Mouse (Mus musculus) MEL (cell line): ENCODE measurements around the gene Fbxl15. TPM values are rescaled to one million over a fixed set of nuclear protein-coding genes. Genes with fewer than 3 reads are reported as not detected.

ENCODE experiments used
- DNase-seq: peaks from one replicate; pipeline ENCODE4 v3.0.0; 2011; ENCODE audit warnings: low read depth, low spot score
- H3K27ac ChIP-seq: 2 replicates; pipeline ENCODE4 v1.5.1; 2012; ENCODE audit warnings: low read depth, mild to moderate bottlenecking, control low read depth, low read length, moderate library complexity; ENCODE audit not compliant: control insufficient read depth
- H3K27me3 ChIP-seq, 2 experiments: fragments of 150-350 bp in 1 of 2; sonication (generic) in 1 of 2; 2 replicates each; pipeline ENCODE4 v1.6.1; 2012; ENCODE audit warnings: low read length in 2 of 2, mild to moderate bottlenecking in 2 of 2, improper control_type of control experiment in 1 of 2, moderate library complexity in 1 of 2; ENCODE audit not compliant: insufficient read depth in 2 of 2, control insufficient read depth in 1 of 2
- H3K36me3 ChIP-seq, 2 experiments: 2 replicates each; pipeline ENCODE4 v1.6.1; 2012 to 2014; ENCODE audit warnings: low read length in 2 of 2, improper control_type of control experiment in 1 of 2, inconsistent platforms in 1 of 2, mild to moderate bottlenecking in 1 of 2; ENCODE audit not compliant: insufficient read depth in 2 of 2, control insufficient read depth in 1 of 2
- H3K4me1 ChIP-seq, 2 experiments: fragments of 150-350 bp in 1 of 2; sonication (generic) in 1 of 2; 2 replicates each; pipeline ENCODE4 v1.6.1; 2012; ENCODE audit warnings: low read length in 2 of 2, improper control_type of control experiment in 1 of 2, mild to moderate bottlenecking in 1 of 2; ENCODE audit not compliant: insufficient read depth in 2 of 2, control insufficient read depth in 1 of 2
- H3K4me3 ChIP-seq, 2 experiments: fragments of 150-350 bp in 1 of 2; sonication (generic) in 1 of 2; 2 replicates each; pipeline ENCODE4 v1.5.1; 2012; ENCODE audit warnings: low read depth in 2 of 2, low read length in 2 of 2, mild to moderate bottlenecking in 2 of 2, moderate library complexity in 2 of 2, control low read depth in 1 of 2, improper control_type of control experiment in 1 of 2; ENCODE audit not compliant: control insufficient read depth in 1 of 2, insufficient read depth in 1 of 2
- H3K79me2 ChIP-seq: 2 replicates; pipeline ENCODE4 v1.6.1; 2012; ENCODE audit warnings: mild to moderate bottlenecking, low read length, moderate library complexity; ENCODE audit not compliant: control insufficient read depth, poor library complexity, insufficient read depth
- H3K9ac ChIP-seq: 2 replicates; pipeline ENCODE4 v1.6.1; 2012; ENCODE audit warnings: low read depth, mild to moderate bottlenecking, control low read depth, low read length, moderate library complexity; ENCODE audit not compliant: control insufficient read depth, poor library complexity, severe bottlenecking
- H3K9me3 ChIP-seq: fragments of 150-350 bp; sonication (generic); replicated peaks from 2 replicates; pipeline ENCODE4 v1.6.1; 2012; ENCODE audit warnings: mild to moderate bottlenecking, low read length, improper control_type of control experiment, moderate library complexity; ENCODE audit not compliant: insufficient read depth
- BHLHE40 ChIP-seq: IDR thresholded peaks from 2 replicates; pipeline ENCODE4 v1.6.1; 2012; ENCODE audit warnings: low read depth, mild to moderate bottlenecking, inconsistent platforms, low read length, improper control_type of control experiment, borderline replicate concordance
- CTCF ChIP-seq, 3 experiments: IDR thresholded peaks in 2 of 3; conservative IDR thresholded peaks in 1 of 3; 2 replicates each; pipeline ENCODE4 v1.5.1; 2011 to 2012; ENCODE audit warnings: low read length in 3 of 3, low read depth in 2 of 3, mild to moderate bottlenecking in 2 of 3, improper control_type of control experiment in 1 of 3, inconsistent platforms in 1 of 3, mixed read lengths in 1 of 3, moderate library complexity in 1 of 3; ENCODE audit not compliant: control insufficient read depth in 1 of 3, insufficient read depth in 1 of 3, poor library complexity in 1 of 3, severe bottlenecking in 1 of 3
- ETS1 ChIP-seq: IDR thresholded peaks from 2 replicates; pipeline ENCODE4 v1.6.1; 2012; ENCODE audit warnings: low read depth, mild to moderate bottlenecking, inconsistent platforms, low read length, improper control_type of control experiment, moderate library complexity
- KAT2A ChIP-seq: conservative IDR thresholded peaks from 2 replicates; pipeline ENCODE4 v1.6.1; 2012; ENCODE audit warnings: low read depth, low read length, improper control_type of control experiment, inconsistent platforms
- MAZ ChIP-seq: IDR thresholded peaks from 2 replicates; pipeline ENCODE4 v1.6.1; 2012; ENCODE audit warnings: low read depth, mild to moderate bottlenecking, inconsistent platforms, low read length, improper control_type of control experiment
- MYB ChIP-seq: IDR thresholded peaks from 2 replicates; pipeline ENCODE4 v1.6.1; 2011; ENCODE audit warnings: mild to moderate bottlenecking, low read depth, low read length, improper control_type of control experiment
- NRF1 ChIP-seq: IDR thresholded peaks from 2 replicates; pipeline ENCODE4 v1.6.1; 2014; ENCODE audit warnings: low read depth, mild to moderate bottlenecking, inconsistent platforms, low read length, improper control_type of control experiment, moderate library complexity; ENCODE audit not compliant: poor library complexity, insufficient read depth, severe bottlenecking
- POLR2A ChIP-seq, 2 experiments: IDR thresholded peaks; 2 replicates each; pipeline ENCODE4 v1.6.1; 2011 to 2012; ENCODE audit warnings: low read length in 2 of 2, mild to moderate bottlenecking in 2 of 2, control low read depth in 1 of 2, improper control_type of control experiment in 1 of 2, low read depth in 1 of 2, moderate library complexity in 1 of 2; ENCODE audit not compliant: control insufficient read depth in 1 of 2, insufficient read depth in 1 of 2, poor library complexity in 1 of 2
- POLR2AphosphoS2 ChIP-seq: IDR thresholded peaks from 2 replicates; pipeline ENCODE4 v1.6.1; 2011; ENCODE audit warnings: low read length, improper control_type of control experiment
- TAL1 ChIP-seq: IDR thresholded peaks from 2 replicates; pipeline ENCODE4 v1.6.1; 2012; ENCODE audit warnings: mild to moderate bottlenecking, inconsistent platforms, low read length, moderate library complexity, mixed read lengths
- UBTF ChIP-seq: IDR thresholded peaks from 2 replicates; pipeline ENCODE4 v1.6.1; 2012; ENCODE audit warnings: low read depth, mild to moderate bottlenecking, inconsistent platforms, low read length, improper control_type of control experiment, moderate library complexity, borderline replicate concordance; ENCODE audit not compliant: insufficient read depth
- USF1 ChIP-seq: IDR thresholded peaks from 2 replicates; pipeline ENCODE4 v1.6.1; 2014; ENCODE audit warnings: low read depth, mild to moderate bottlenecking, inconsistent platforms, low read length, improper control_type of control experiment, moderate library complexity
- USF2 ChIP-seq, 2 experiments: IDR thresholded peaks; 2 replicates each; pipeline ENCODE4 v1.6.1; 2011 to 2012; ENCODE audit warnings: improper control_type of control experiment in 2 of 2, low read length in 2 of 2, borderline replicate concordance in 1 of 2, inconsistent platforms in 1 of 2, low read depth in 1 of 2, mild to moderate bottlenecking in 1 of 2; ENCODE audit not compliant: insufficient read depth in 1 of 2
- ZKSCAN1 ChIP-seq: IDR thresholded peaks from 2 replicates; pipeline ENCODE4 v1.6.1; 2012; ENCODE audit warnings: low read depth, mild to moderate bottlenecking, inconsistent platforms, low read length, improper control_type of control experiment, moderate library complexity
- polyA plus RNA-seq, 2 experiments: library from polyadenylated mRNA; stranded (reverse) in 1 of 2; unstranded in 1 of 2; fragments of >175 nt in 1 of 2; fragments of >200 nt in 1 of 2; gene quantifications; 2 replicates each; pipeline versions ENCODE4 v1.2.1 to v1.2.4; 2012; ENCODE audit warnings: low replicate concordance in 2 of 2, low read depth in 1 of 2; ENCODE audit not compliant: insufficient read length in 2 of 2, insufficient read depth in 1 of 2, missing spikeins in 1 of 2
- total RNA-seq: library from RNA; depleted of rRNA; stranded (reverse); fragments of 300-350 nt; gene quantifications from 2 replicates; pipeline ENCODE4 v1.2.3, GENCODE M21; 2012

Gene Fbxl15
- total and polyA plus RNA-seq, 3 experiments = 12.7 to 13.2 TPM; not detected in 1

- Histone ChIP-seq H3K9me3 (no peaks in the 10 kb centered on the region), H3K27me3 (no peaks in the 10 kb centered on the region), H3K4me1 (peaks cover 14 to 25% of the 10 kb centered on the region in 2 experiments), H3K79me2 (no peaks in the 10 kb centered on the region), H3K9ac (no peak overlapping the region), H3K27ac (no peak overlapping the region), H3K4me3 (no peak overlapping the region), H3K36me3 (peaks cover 0 to 16% of the 10 kb centered on the region in 2 experiments; a peak in 2 of 4 replicates)
- TF ChIP-seq MAZ = no peak
- TF ChIP-seq ETS1 = no peak
- TF ChIP-seq CTCF (IDR thresholded peaks at IDR 0.05 in 2 of 3, conservative IDR thresholded peaks at IDR 0.05 in 1 of 3; ENCODE audit: control insufficient read depth in 1 of 3, insufficient read depth in 1 of 3, low read depth in 2 of 3, low read length in 3 of 3, poor library complexity in 1 of 3, severe bottlenecking in 1 of 3) = no peak
- no peak for TF ChIP-seq BHLHE40
- DNase-seq = no peak
Measured at GRCm38 (mm10) chr19:46311341-46311740, 16.6 kb upstream of the Fbxl15 start.

GRCm38 (mm10) chr19:46312566-46312965 is 15.4 kb upstream of the Fbxl15 start:
- Histone ChIP-seq H3K79me2 (no peaks in the 10 kb centered on the region), H3K27me3 (no peaks in the 10 kb centered on the region), H3K36me3 (peaks cover 0 to 16% of the 10 kb centered on the region in 2 experiments; a peak in 2 of 4 replicates), H3K27ac (no peak overlapping the region), H3K9ac (no peak overlapping the region), H3K4me1 (peaks cover 14 to 30% of the 10 kb centered on the region in 2 experiments), H3K4me3 (no peak overlapping the region), H3K9me3 (no peaks in the 10 kb centered on the region)
- no peak for TF ChIP-seq ZKSCAN1
- TF ChIP-seq USF2 (IDR thresholded peaks at IDR 0.05; ENCODE audit: borderline replicate concordance in 1 of 2, insufficient read depth in 1 of 2, low read depth in 1 of 2, low read length in 2 of 2) = no peak
- TF ChIP-seq POLR2A (IDR thresholded peaks at IDR 0.05; ENCODE audit: control insufficient read depth in 1 of 2, insufficient read depth in 1 of 2, low read depth in 1 of 2, low read length in 2 of 2, poor library complexity in 1 of 2) = no peak
- no peak for TF ChIP-seq USF1
- TF ChIP-seq NRF1 = no peak
- no peak for TF ChIP-seq POLR2AphosphoS2
- no peak for DNase-seq

- no peak for DNase-seq
- no peak overlapping the region for H3K27ac ChIP-seq
- H3K9ac ChIP-seq = no peak overlapping the region
Measured at GRCm38 (mm10) chr19:46313116-46313515, 14.9 kb upstream of the Fbxl15 start.

More at GRCm38 (mm10) chr19:46313116-46313515, 14.9 kb upstream of the Fbxl15 start:
- no peaks in the 10 kb centered on the region for H3K27me3 ChIP-seq
- TF ChIP-seq KAT2A = no peak
- no peak for TF ChIP-seq MYB
- no peak for TF ChIP-seq TAL1
- TF ChIP-seq UBTF = no peak
- H3K79me2 ChIP-seq = no peaks in the 10 kb centered on the region
- peaks cover 0 to 16% of the 10 kb centered on the region in 2 experiments; a peak in 2 of 4 replicates for H3K36me3 ChIP-seq
- no peak overlapping the region for H3K4me3 ChIP-seq
- H3K9me3 ChIP-seq = no peaks in the 10 kb centered on the region
- peaks cover 14 to 30% of the 10 kb centered on the region in 2 experiments for H3K4me1 ChIP-seq
